Comparison of ENCODE assay signal across 10 mouse cellular contexts in genomic region chr5:89149436-89150040, GRCm38 (mm10).
DNase-seq lines count a peak whose midpoint lies in the region; ATAC-seq lines count a peak whose summit lies in the region.
"Had no signal": no experiment of that assay in that cellular context is flagged by ENCODE, and none has a peak within 500 bp of the region (broad histone marks: within the 10 kb centered on the region; RNA-seq: fewer than 3 reads in every experiment).

No protein-coding gene starts in this region.

- H3K9ac ChIP-seq in kidney, embryonic 15.5 days: no peak overlapping the region
- H3K9ac ChIP-seq in heart, embryonic 12.5 days: no peak overlapping the region
- H3K9ac ChIP-seq in intestine, embryonic 16.5 days (ENCODE audit: low read depth, low read length): no peak overlapping the region
- H3K9ac ChIP-seq: limb, embryonic 15.5 days had no signal

- peak; percentile 34; the same call in 1 of the 2 replicates for ATAC-seq in kidney, embryonic 15.5 days (replicated peaks; ENCODE audit: low FRiP score)
- ATAC-seq in heart, embryonic 12.5 days (ENCODE audit: insufficient number of reproducible peaks, low FRiP score): peak; percentile 71
- peak; percentile 42 for ATAC-seq in intestine, embryonic 16.5 days
- no peak for ATAC-seq in megakaryocyte progenitor cell, adult 5-6 weeks (replicated peaks; ENCODE audit: poor library complexity)

- no peaks in the 10 kb centered on the region for H3K27me3 ChIP-seq in kidney, embryonic 15.5 days
- H3K27me3 ChIP-seq in heart, embryonic 12.5 days (replicated peaks): no peaks in the 10 kb centered on the region
- no peaks in the 10 kb centered on the region for H3K27me3 ChIP-seq in intestine, embryonic 16.5 days (replicated peaks; ENCODE audit: control insufficient read depth, insufficient read depth, low read length)
- H3K27me3 ChIP-seq: limb, embryonic 15.5 days had no signal

- 19% methylated on average over 2 of the region's 2 CpGs for WGBS in kidney, embryonic 15.5 days
- WGBS in heart, embryonic 12.5 days: 10% methylated on average over 2 of the region's 2 CpGs
- WGBS in intestine, embryonic 16.5 days: 22% methylated on average over 2 of the region's 2 CpGs

- H3K4me1 ChIP-seq in kidney, embryonic 15.5 days: peaks cover 35% of the 10 kb centered on the region
- peaks cover 18% of the 10 kb centered on the region for H3K4me1 ChIP-seq in heart, embryonic 12.5 days (replicated peaks)
- peaks cover 17% of the 10 kb centered on the region for H3K4me1 ChIP-seq in intestine, embryonic 16.5 days (ENCODE audit: control insufficient read depth, insufficient read depth, low read length)

- no peaks in the 10 kb centered on the region for H3K9me3 ChIP-seq in kidney, embryonic 15.5 days (replicated peaks)
- no peaks in the 10 kb centered on the region for H3K9me3 ChIP-seq in heart, embryonic 12.5 days (replicated peaks)
- H3K9me3 ChIP-seq in intestine, embryonic 16.5 days (ENCODE audit: control insufficient read depth, low read length): no peaks in the 10 kb centered on the region
- H3K9me3 ChIP-seq: limb, embryonic 15.5 days had no signal

- DNase-seq in kidney, postnatal 14 days: no peak
- DNase-seq in gastrocnemius, postnatal 14 days: peak; percentile 13
- DNase-seq in frontal cortex, postnatal 36 days (ENCODE audit: low spot score in 2 of 2): no peak
- DNase-seq: cerebellum, postnatal 25 days; spleen, adult 18-20 months had no signal

- H3K4me3 ChIP-seq in kidney, embryonic 15.5 days (replicated peaks): no peak overlapping the region
- H3K4me3 ChIP-seq in heart, embryonic 12.5 days: no peak overlapping the region
- no peak overlapping the region for H3K4me3 ChIP-seq in intestine, embryonic 16.5 days (ENCODE audit: low read length)
- H3K4me3 ChIP-seq: limb, embryonic 15.5 days had no signal

- no peak overlapping the region for H3K4me2 ChIP-seq in kidney, embryonic 15.5 days
- H3K4me2 ChIP-seq in heart, embryonic 12.5 days: no peak overlapping the region
- H3K4me2 ChIP-seq in intestine, embryonic 16.5 days (ENCODE audit: low read depth, low read length): no peak overlapping the region
- H3K4me2 ChIP-seq: limb, embryonic 15.5 days had no signal

- H3K36me3 ChIP-seq in kidney, embryonic 15.5 days: no peaks in the 10 kb centered on the region
- no peaks in the 10 kb centered on the region for H3K36me3 ChIP-seq in heart, embryonic 12.5 days
- no peaks in the 10 kb centered on the region for H3K36me3 ChIP-seq in intestine, embryonic 16.5 days (ENCODE audit: control insufficient read depth, insufficient read depth, low read length)
- H3K36me3 ChIP-seq: limb, embryonic 15.5 days had no signal

- no peak overlapping the region for H3K27ac ChIP-seq in kidney, embryonic 15.5 days
- peak overlapping the region; percentile 51 for H3K27ac ChIP-seq in heart, embryonic 12.5 days (ENCODE audit: poor library complexity, severe bottlenecking)
- H3K27ac ChIP-seq in intestine, embryonic 16.5 days (ENCODE audit: low read length): peak overlapping the region; percentile 50
- H3K27ac ChIP-seq: limb, embryonic 15.5 days had no signal

- intact Hi-C loops in gastrocnemius, postnatal 14 days (cut with DNase I; ENCODE audit: low total_unique reads): no loop called here
